Mouse (Mus musculus): Measurements from ENCODE around the gene Enox1.

The Enox1 gene

DNA sequence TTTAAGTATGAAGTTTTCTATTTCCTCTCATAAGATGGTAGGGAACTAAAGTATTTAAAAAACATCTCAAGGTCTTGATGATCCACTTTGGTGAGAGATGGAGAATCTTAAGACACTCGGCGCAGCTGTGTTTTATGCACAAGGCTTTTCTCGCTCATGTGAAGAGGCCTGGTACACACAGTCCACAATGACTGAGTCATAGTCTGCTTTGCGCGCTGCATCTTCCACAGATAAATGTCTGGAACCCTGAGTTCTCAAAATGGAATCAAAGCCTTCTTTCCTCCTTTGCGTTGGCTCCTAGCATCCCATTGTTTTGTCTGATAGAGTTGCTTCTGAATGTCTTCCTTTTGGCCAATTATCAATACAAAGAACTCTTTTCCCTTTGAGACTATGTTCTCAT lies 119.0 kb downstream of the Enox1 start:
- DNase-seq, result no peak

DNA sequence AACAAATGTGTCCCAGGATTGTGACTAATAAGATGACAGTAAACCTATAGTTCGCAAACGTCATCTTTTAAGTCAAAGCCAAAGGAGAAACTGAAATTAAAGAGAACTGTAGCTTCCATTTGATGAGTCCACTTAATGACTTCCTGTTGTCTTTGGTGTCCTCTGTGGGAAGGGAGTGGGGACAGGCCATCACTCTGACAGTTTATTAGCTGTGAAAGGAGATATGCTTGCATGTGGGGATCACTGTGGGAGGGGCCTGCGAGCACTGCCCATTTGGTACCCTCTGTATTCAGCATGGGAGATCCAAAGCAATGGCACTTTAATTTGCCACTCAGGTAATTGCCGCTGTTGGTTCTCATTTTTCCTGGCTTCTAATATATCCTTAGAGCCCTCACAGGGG lies 122.6 kb downstream of the Enox1 start:
- DNase-seq, result no peak

DNA sequence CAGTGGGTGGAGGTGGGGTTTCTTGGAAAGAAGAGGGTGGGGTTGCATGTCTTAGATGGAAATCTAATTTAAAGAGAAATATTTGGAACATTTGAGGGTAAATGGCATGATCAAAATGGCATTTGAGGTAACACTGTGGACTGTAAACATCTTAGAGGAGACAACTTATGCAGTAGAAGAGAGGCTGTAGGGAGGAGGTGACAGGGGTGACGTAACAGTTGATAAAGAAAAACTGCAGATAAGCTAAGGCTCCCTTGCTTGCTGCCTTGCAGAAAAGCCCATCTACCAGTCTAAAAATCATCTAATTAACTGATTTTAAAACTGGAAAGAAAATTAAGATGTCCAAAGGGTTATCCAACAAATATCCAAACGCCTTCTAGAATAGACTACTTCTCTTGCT lies 123.9 kb downstream of the Enox1 start:
- DNase-seq, result no peak

DNA sequence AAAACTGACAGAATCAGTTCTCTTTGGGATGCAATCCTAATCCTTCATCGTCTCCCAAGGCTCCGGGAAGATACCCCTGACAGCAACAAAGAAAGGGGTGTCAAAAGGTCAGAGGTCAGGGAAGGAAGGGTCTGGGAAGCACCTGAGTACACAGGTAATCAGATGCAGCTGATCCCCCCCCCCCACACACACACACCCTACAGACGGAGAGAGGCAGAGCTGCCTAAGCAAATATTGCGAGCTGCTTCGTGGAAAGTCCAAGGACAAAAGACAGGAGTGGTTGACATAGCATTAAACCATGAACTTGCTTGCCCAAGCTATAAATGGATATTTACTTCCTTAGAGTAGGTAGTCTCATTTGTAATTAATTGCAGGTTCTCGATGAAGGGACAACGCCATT lies 124.3 kb downstream of the Enox1 start:
- no peak for DNase-seq

DNA sequence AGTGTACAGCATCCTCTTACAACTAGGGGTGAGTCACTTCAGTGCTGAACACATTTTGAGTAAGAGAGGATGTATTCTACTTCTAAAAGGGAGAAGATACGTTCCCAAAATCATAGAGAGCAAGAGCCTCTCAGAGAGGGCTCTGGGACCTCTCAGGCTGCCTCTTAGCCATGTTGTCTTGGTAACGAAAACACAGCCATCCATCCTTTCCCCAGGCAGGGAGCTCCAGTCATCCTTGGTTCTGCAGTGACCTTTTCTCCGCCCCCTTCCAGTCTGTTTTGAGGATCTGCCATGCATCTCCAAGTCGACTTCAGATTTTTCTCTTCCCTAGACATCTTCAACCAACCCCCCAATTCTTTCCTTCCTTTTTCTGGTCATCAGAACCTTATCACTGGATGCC lies 127.4 kb downstream of the Enox1 start:
- DNase-seq, result no peak

- no peak for DNase-seq
Measured at GRCm38 (mm10) chr14:77285453-77285852, 128.9 kb downstream of the Enox1 start.

DNA sequence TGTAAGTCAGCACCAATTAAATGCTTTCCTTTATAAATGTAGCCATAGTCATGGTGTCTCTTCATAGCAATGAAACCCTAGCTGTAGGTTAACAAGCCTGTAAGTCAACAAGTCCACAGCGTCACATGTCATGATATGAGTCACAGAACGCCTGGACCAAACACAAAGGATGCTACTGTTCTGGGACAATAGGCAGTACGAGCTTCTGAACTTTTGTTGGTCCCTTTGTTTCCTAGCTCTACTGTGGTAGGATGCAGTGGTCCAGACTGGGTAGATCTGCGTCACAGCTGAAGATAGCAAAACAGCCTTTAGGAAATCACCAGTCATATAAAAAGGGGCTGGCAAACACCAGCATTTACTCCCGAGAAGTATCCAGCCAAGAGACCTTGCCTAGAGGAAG lies 135.2 kb downstream of the Enox1 start:
- DNase-seq, result no peak

GRCm38 (mm10) chr14:77297039-77297438 lies 140.5 kb downstream of the Enox1 start:
- DNase-seq, result no peak

- DNase-seq, result no peak
Measured at GRCm38 (mm10) chr14:77298327-77298726, 141.8 kb downstream of the Enox1 start.

GRCm38 (mm10) chr14:77309571-77309970 lies 153.0 kb downstream of the Enox1 start:
- DNase-seq, result no peak

- no peak for DNase-seq
Measured at GRCm38 (mm10) chr14:77311456-77311855, 154.9 kb downstream of the Enox1 start.

GRCm38 (mm10) chr14:77319396-77319795 lies 162.8 kb downstream of the Enox1 start:
- DNase-seq, result no peak

GRCm38 (mm10) chr14:77324348-77324747 lies 167.8 kb downstream of the Enox1 start:
- no peak for DNase-seq

- DNase-seq, result peak; percentile 6 to 7
Measured at GRCm38 (mm10) chr14:77327693-77328092, 171.1 kb downstream of the Enox1 start.

- DNase-seq, result no peak
Measured at GRCm38 (mm10) chr14:77329791-77330190, 173.2 kb downstream of the Enox1 start.

GRCm38 (mm10) chr14:77343662-77344340 lies 187.2 kb downstream of the Enox1 start:
- DNase-seq, result peak; percentile 2 to 11

DNA sequence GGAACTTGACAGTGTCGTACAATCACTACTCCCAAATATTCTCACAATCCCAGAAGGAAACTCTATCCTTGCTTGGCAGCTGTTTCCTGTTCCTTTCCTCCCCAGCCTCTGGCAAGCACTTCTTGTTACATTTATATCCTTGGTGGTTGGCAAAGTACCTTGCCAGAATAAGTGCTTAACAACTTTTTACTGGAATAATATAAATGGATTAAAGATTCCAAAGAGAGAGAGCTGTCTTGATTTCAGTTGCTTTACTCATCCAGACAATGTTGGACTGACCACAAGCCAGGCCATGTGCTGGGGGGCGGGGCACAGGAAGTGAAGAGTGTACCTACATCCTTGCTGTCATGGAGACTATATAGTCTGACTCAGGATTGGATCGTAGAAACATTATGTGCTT lies 189.7 kb downstream of the Enox1 start:
- no peak for DNase-seq

DNA sequence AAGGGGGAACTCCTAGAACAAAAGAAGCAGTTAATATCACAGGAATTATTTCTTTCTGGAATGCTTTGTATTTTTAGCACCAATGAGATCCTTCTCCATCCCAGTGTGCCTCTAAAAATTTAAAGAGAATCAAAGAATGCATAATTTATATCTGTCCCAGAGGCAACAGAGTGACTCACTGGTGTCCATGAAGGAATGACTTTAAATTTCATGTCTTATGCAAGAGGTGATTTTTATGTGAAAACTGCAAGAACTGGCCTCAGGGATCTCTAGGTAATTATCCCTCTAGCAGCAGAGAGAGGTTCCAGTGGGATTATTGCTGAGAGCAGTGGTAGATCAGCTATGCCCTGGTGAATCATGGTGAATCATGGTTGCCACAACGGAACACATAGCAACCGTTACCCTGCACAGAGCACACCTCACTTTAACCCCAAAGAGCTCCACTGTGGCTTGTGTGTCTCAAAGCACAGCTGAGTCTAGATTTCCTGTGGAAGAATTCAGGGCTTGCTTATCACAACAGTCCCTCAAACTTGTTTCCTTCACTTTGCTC lies 195.3 kb downstream of the Enox1 start:
- no peak for DNase-seq

DNA sequence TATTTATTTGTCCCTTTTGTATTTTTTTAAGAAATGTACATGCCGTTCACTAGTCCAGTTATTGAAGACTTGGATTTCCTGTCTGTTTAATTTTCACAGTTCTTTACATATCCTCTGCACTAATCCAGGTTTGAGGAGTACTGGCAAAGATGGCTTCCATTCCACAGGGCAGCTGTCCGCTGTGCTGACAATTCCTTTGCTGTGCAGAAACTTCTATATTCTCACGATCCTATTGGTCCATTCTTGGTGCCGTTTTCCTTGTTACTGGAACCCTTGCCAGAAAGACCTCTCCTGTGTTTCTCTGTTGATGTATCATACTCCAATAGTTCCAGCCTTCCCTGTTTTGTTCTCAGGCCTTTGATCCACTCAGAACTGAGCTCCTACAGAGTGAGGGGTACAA lies 206.1 kb downstream of the Enox1 start:
- DNase-seq, result no peak

- DNase-seq, result no peak
Measured at GRCm38 (mm10) chr14:77368411-77368810, 211.8 kb downstream of the Enox1 start.

- no peak for DNase-seq
Measured at GRCm38 (mm10) chr14:77369070-77369469, 212.5 kb downstream of the Enox1 start.

DNA sequence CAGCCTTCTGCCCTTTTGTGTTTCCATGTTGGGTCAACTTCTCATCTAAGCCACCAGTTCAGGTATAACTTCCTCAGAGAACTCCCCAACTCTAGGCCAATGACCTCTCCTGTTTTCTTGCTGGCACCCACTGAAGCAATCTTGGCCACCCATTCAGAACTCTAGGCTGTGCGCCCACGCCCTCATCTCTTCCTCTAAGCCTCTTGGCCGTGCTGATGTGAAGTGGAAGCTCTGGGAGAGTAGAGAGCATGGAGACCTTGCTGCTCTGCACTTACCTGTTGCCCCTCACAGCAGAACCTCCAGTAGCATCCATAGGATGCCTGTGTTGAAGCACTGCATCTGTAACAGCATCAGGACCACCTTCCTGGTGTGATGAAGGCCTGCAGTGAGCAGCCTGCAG lies 214.0 kb downstream of the Enox1 start:
- no peak for DNase-seq

- DNase-seq, result no peak
Measured at GRCm38 (mm10) chr14:77371977-77372376, 215.4 kb downstream of the Enox1 start.

GRCm38 (mm10) chr14:77373119-77373518 lies 216.6 kb downstream of the Enox1 start:
- DNase-seq, result no peak

GRCm38 (mm10) chr14:77375054-77375453 lies 218.5 kb downstream of the Enox1 start:
- no peak for DNase-seq

All from kidney, adult 8-10 months (tissue).